Mouse (Mus musculus): ENCODE measurements at regions not wholly inside any gene's neighbourhood (a gene's known extent, or its start where the extent isn't known, plus 50 kb on each side); places are given as distances from the start of the nearest gene placed in this dataset.

DNA sequence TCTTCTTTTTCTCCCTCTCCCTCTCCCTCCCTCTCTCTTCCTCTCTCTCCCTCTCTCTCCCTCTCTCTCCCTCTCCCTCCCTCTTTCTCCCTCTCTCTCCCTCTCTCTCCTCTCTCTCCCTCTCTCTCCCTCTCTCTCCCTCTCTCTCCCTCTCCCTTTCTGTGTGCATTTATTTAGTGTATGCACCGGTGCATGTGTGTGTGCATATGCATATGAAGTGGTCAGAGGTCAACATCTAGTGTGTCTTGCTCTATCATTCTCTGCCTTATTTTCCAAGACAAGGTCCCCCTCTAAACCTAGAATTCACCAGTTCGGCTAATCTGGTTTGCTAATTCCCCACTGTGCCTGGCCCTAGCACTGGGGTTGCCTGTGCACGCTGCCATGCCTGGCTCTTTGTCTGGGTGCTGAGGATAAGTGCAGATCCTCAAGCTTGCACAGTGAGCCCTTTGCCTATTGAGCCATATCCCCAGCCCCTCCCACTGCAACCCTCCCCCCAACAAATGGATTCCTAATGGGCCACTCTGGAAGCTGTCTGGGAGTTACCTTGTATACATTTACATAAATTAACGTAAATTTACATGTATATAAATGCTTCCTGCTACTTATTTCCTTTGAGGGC is 54.8 kb upstream of the Sorl1 start:
- Histone ChIP-seq H3K4me1 (0 out of 2 replicates have a peak, but pooled peaks cover 6% of the 10 kb centered on the region), H3K9me3 (replicated peaks) (no peaks in the 10 kb centered on the region), H3K4me3 (replicated peaks) (no peak overlapping the region), H3K4me2 (no peak overlapping the region), H3K9ac (no peak overlapping the region), H3K27ac (no peak overlapping the region), H3K36me3 (no peaks in the 10 kb centered on the region), H3K27me3 (no peaks in the 10 kb centered on the region)
- WGBS, result 51% methylated on average over 4 of the region's 4 CpGs
- no peak for ATAC-seq (replicated peaks; ENCODE audit: low FRiP score)

DNA sequence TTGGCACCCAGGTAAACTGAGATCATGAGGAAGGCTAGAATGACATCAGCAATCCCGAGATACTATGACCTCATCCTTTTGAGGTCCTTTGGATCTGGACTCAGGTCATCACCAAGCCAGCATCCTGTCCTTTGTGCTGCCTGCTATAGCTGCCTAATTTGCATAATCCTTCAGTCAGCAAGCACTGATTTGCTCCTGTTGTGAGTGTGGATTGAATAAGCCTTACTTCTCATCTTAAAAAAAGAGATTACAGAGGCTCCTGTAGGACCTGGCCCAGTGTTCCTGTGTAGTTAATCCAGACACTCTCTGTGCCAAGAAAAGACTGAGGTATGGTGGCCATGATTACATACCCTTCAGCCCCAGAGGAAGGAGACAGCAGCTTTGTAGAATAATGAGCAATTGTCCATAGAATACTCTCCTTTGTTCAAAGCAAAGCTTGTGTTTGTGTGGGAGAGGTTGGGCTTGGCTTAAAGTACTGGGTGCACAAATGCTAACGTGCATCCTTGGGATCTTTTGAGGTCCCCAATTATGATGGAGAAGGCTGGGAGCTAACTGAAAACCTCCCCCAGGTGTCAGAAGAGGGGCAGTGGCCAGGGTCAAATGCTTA is 50.4 kb upstream of the Sorl1 start:
- no peak for ATAC-seq (replicated peaks; ENCODE audit: low FRiP score)
- H3K4me3 ChIP-seq (replicated peaks), result no peak overlapping the region
- no peak overlapping the region for H3K9ac ChIP-seq
- no peak overlapping the region for H3K4me2 ChIP-seq
- 60% methylated on average over 2 of the region's 2 CpGs for WGBS
- H3K4me1 ChIP-seq, result 0 out of 2 replicates have a peak, but pooled peaks cover 3% of the 10 kb centered on the region
- no peak overlapping the region for H3K27ac ChIP-seq
- H3K36me3 ChIP-seq, result no peaks in the 10 kb centered on the region
- no peaks in the 10 kb centered on the region for H3K9me3 ChIP-seq (replicated peaks)
- H3K27me3 ChIP-seq, result no peaks in the 10 kb centered on the region

Measured in kidney, embryonic 15.5 days (tissue).